Mouse (Mus musculus) A20 (cell line): ENCODE results near the gene Ccdc50.

Experiments used
- DNase-seq: peaks from one replicate; pipeline ENCODE4 v3.0.0-alpha.2; 2011; ENCODE audit warnings: low read depth, low spot score

Ccdc50 gene

DNA sequence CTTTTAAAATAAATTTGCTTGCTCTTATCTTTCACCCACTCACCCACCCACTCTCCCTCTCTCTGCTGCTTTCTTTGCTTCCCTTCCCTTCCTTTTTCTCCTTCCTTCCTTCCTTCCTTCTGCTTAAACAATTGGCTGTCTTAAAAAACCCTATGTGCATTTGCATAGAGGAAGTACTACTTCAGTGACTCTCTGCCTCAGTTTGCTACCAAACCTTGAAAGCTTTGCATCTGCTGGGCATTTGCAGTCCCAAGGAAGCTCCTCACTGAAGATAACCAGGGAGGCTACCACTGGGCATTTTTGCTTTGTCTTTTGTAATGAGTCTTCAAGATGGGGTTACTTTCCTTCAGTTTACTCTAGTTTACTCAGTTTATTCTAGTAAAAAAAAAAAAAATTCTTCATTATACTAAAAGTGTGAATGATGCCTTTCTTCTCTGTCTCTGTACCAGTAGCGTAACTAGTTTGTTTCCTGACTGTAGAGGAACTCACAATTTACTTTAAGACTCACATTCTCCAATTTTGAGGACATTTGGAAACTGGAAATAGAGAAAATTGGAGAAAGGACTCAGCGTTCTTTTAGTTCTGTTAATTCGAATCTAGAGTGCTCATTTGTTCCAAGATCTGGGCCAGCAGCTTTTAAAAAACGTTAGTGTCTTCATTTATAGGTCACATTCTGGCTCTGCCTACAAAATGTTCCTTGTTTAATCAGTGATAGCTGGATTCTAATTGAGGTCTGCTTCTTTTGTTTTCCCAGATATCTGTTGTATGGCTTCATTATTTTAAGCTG, 6.8 kb downstream of the Ccdc50 start:
- DNase-seq, result peak; percentile 47

DNA sequence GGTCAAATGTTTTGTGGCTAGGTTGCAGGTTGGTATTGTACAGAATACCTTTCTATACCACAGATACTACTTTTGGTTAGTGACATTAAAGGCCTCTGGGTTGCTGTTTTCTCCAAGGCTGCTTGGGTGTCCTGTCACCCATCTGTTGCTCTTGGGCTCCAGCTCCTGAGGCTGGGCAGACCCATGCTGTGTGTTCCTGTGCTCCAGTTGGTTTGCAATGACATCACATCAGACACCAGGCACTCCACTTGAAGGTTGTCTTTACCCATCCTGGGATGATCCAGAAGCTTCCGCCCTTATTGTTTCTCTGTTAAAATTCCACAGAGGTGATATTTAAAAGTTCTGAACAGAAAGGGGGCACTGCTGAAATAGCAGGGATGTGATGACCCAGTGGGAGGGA, 8.3 kb downstream of the Ccdc50 start:
- DNase-seq, result no peak

DNA sequence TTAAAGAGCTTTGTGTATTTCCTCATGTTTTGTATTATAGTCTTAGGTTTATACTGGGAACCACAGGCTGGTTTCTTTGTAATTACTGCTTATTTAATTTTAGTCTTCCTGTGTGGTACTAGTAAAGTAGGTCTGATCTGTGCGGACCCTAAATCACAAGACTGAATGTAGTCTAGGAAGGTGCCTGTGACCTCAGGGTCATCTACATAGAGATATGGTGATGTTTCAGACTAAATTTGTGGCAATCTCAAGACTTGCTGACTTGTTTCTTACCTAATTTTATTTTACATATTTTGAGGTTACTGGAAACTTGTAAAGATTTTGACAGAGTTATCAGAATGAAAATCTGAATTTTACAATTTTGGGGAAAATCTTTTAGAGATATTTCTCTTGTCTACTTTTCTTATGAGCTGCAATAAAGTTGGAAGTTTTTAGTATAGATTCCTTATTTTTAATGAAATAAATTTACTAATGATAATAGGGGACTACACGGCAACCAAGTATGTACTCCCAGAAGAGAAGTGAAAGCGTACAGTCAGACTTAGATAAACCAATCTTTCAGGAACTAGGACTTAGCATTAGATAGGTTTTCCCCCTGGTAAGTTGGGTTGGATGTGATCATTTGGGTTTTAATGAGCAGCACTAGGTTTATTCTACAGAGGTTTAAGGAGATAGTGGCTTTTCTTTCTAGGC, 10.5 kb downstream of the Ccdc50 start:
- peak; percentile 64 for DNase-seq

- DNase-seq, result no peak
Measured at GRCm38 (mm10) chr16:27399719-27400253, 11.1 kb downstream of the Ccdc50 start.

GRCm38 (mm10) chr16:27401579-27401978, 12.9 kb downstream of the Ccdc50 start:
- DNase-seq, result no peak

DNA sequence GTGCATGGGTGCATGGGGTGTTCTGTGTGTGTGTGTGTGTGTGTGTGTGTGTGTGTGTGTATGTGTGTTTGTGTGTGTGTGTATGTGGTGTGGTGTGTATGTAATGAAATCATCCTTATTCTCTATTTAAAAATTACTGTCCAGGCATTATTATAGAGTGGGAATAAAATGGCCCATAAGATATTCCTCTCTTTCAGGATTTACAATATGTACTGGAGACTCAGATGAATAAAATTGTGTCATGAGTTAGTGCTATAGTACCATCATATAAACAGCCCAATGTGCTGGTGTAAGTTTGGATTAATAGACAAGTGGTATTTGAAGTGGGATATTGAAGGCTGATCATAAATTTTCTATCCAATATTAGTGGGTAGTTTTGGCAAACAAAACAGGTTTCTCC, 15.4 kb downstream of the Ccdc50 start:
- no peak for DNase-seq

GRCm38 (mm10) chr16:27416937-27417584, 28.4 kb downstream of the Ccdc50 start:
- no peak for DNase-seq

DNA sequence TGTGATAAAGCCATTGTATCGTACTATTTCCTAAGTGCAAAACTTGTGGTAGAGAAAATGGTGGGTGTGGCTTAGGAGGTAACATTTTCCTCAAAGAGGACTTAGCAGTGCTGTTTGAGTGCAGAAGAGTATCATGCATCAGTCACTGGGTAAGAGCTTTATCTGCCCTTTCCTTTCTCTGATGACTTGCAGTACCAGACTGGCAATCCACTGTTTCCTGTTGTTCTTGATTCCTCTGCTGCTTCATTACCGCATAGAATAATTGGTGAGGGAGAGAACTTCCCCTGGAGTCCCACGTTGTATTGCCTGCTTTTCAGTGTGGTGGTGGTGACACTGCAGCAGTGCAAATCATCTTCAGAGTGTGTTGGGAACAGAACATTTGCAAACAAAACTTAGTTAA, 29.0 kb downstream of the Ccdc50 start:
- no peak for DNase-seq

- no peak for DNase-seq
Measured at GRCm38 (mm10) chr16:27420982-27421381, 32.3 kb downstream of the Ccdc50 start.

GRCm38 (mm10) chr16:27435034-27435433, 46.4 kb downstream of the Ccdc50 start:
- peak; percentile 43 for DNase-seq

- DNase-seq, result peak; percentile 41
Measured at GRCm38 (mm10) chr16:27443941-27444340, 55.3 kb downstream of the Ccdc50 start.

DNA sequence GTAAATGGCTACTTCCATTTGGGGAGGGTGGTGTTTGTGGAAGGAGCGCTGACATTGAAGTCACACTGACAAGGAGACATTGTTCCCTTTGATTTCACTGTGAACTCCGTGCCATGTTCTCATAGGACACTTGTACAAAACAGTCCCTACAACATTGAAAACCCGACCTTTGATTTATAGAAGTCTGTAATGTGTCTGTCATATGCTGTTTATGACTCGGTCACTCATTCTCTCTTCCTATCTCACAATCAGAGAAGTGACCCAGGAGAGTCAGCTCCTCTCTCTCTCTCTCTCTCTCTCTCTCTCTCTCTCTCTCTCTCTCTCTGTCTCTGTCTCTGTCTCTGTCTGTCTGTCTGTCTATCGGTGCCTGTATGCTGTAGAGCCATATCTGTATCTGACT, 60.7 kb downstream of the Ccdc50 start:
- DNase-seq, result no peak

DNA sequence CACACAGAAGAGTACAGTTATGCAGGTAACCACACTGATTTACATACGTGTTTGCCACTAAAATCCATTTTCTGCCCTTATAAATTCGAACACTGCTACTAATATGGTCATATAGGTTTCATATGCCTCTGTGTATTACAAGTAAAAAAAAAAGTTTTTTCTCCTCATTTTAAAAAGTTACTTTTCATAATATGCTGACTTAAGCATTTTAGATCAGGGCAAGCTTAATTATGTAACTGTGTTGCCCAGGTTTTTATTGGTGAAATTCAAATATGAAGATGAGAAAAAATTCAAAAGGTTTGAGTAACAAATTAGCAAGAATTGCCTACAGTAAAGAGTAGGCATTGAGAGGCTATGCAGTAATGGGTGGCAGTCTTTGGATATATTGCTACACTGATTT, 62.0 kb downstream of the Ccdc50 start:
- no peak for DNase-seq

- DNase-seq, result no peak
Measured at GRCm38 (mm10) chr16:27453396-27453795, 64.7 kb downstream of the Ccdc50 start.

- no peak for DNase-seq
Measured at GRCm38 (mm10) chr16:27453823-27454222, 65.2 kb downstream of the Ccdc50 start.

DNA sequence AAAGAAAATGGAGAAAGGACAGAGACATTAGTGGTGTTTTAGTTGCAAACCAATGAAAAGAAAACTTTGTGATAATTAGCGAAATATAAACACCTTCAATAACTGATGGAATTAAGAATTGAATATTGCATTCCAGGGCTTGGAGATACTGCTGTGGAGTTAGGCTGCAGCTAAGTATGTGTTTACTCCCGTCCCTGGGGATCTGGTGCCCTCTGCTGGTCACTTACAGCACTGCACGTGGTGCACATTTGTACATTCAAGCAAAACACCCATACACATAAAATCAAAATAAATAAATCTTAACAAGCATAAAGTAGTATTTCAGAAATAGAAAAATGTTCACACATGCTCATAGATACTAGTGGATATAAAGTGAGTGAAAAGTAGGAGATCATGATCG, 68.6 kb downstream of the Ccdc50 start:
- peak; percentile 68 for DNase-seq

DNA sequence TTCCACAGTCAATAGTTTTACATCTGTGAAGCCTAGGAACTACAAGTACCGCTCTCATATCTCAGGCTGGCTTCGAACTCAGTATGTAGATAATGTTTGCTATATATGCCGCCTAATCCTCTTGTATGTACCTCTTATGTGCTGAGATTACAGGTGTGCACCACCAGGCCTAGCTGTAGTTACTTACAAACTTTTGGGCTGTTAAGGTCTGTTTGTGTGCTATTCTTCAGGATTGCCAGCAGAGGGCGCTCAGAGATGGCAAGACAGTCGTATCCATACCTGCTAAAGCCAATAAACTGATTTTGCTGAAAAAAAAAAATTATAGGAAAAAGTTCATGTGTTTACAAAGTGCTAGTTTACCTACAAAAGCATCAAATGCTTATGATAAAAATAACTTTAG, 80.1 kb downstream of the Ccdc50 start:
- DNase-seq, result peak; percentile 50

DNA sequence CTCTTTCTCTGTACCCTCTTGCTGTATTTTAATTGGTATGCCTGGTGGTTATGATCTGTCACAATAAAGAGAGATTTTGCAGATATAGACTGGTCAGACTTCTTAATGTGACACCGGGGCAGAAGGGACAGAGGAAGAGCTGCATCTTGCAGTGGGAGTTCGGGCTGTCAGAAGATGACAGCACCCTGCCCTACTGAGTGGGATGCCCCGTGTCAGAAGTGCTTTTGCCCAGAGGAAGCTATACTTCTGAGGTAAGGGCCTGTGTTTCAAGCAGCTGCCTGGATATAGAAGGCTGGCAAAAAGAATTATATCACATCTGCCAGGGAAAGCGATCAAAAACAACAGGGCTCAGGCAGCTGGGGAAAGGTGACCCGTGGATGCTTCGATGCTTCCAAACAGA, 82.7 kb downstream of the Ccdc50 start:
- no peak for DNase-seq

- no peak for DNase-seq
Measured at GRCm38 (mm10) chr16:27483834-27484233, 95.2 kb downstream of the Ccdc50 start.
